Mouse (Mus musculus) cerebral cortex, adult 2 months (tissue): Measurements from ENCODE around the gene Atg2a.

Experiments used
- WGBS: fragments of 180-500 bp; shearing (Covaris S2); methylation state at CpG from one replicate; pipeline ENCODE4 v1.1.7; 2018; 5-methylcytosine and 5-hydroxymethylcytosine counted together

The Atg2a gene

GRCm38 (mm10) chr19:6276426-6277421 lies 35.3 kb downstream of the Atg2a start, which contains the start of gene Ehd1:
Ehd1 (plus strand) TSS chr19:6276725.
- under 1% methylated on average over 104 of the region's 106 CpGs for WGBS

DNA sequence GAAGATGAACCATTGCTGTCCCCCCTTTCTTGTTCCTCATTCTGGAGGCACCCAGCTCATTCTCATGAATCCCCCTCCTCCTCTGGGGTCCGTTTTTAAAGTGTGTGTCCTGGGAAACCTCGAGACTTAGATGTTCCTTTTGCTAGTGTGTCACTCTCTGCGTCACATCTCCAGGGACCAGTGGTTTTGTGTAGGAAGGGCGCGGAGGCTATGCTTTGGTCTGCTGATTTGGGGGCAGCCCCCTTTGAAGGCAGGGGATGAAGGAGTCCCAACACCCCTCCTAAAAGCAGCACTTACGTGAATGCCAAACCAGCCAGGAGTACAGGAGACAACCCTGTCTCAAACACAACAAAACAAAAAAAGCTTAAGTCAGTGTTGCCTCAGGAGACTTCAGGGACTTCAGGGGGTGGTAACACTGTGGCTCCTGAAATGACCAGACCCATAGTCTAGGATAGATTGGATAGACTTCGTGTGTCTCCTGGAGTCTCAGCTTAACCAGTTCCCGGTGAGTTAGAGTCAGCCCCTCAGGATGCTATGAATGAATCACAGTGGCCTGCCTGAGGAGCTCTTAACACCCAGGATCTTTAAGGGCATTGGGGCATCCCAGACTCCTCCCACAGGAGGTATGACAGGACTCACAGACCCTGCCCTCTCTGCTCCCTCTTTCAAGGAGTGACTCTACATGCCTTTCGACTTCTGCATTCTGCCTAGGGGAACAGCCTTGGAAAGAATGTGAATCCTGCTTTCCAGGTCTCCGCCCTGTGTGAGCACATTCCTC lies 36.4 kb downstream of the Atg2a start:
- WGBS = 9% methylated on average over 10 of the region's 10 CpGs

DNA sequence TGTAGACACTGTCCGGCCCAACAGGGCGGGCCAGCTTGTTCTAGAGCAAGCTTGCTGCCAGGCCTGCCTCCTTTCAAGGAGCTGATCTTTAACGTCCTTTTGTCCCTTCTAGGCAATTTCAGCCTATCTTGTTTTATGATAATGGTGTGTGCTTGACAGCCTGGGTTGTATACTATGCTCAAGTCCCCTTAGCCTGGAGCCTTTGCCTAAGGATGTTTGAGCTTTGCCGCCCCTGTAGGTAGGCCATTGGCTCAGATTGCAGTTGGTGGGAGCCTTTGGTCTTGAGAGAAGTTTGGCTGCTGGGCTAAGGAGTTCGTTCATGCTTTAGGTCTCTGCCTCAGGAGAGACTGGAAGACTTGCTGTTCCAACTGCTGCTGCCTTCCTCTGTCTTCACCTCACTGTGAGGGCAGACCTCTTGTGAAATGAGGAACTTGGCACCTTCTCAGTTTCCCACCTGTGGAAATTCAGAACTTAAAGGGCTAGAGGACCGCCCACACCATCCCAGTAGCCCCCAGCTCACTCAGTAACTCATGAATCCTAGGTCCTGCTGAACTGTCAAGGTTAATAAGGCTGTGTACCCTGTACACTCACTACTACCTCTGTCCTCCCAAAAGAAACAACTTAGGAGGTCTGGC lies 37.1 kb downstream of the Atg2a start:
- WGBS = 38% methylated on average over 6 of the region's 6 CpGs

DNA sequence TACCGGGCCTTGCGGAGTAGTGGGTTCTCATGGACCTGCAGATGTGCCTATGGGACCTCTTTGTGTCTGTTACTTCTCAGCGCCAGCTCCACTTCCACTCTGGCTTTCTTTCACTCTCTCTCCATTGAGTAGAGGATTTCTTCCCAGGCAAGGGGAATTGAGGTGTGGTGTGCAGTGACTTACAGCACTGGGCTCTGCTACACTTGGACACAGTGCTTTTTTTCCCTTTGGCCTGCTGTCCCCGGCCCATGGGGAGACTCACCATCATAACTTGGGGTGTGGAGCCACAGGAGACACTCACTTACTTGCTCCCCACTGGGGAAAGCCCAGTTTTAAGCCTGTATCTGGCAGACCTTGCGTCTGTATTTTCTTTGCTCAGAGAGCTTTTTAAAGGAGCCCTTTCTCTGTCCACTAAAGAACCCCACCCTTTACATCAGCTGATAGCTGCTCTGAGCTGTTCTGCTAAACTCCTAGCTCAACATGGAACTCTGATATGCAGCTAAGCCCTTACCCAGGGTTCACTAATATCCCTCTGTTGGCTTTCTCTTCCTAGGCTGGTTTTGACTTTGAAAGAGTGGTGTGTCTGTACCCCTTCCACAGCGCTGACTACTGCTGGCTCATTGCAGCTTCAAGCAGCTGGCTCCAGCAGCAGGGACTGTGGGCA lies 38.1 kb downstream of the Atg2a start:
- WGBS = 73% methylated on average over 6 of the region's 6 CpGs

DNA sequence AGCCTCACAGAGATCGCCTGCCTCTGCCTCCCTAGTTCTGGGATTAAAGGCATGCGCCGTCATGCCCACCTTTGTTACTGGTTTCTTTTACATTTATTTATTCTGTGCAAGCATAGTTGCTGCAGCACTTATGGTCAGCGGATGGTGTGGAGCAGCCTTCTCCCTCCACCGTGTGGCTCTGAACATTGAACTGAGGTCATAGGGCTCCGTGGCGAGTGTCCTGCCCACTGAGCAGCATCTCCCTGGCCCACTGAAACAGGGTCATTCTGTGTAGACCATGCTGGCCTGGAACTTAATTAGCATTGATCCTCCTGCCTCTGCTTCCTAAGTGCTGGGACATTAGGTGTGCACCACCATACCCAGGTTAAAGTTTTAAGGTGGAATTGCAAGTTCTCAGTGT lies 39.1 kb downstream of the Atg2a start:
- whole genome bisulfite sequencing = 84% methylated on average over 7 of the region's 7 CpGs

- 87% methylated on average over 14 of the region's 14 CpGs for WGBS
Measured at GRCm38 (mm10) chr19:6281122-6282020, 39.9 kb downstream of the Atg2a start.

DNA sequence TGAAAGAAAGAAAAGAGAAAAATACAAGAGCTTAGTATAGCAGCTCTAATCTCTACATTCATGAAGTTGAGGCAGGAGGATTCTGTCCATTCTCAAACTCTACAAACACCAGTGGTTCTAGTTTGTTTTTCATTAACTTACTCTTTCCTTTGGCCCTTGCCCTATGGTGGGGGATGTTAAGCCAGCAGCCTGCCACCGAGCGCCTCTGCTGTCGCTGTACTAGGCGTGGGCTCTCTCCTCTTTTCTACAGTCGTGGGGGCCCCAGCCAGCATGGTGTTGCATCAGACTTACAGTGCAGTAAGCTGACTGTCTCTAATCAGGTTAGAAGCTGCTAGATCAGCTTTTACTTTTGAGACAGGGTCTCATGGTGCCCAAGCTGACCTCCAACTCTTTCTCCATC lies 41.5 kb downstream of the Atg2a start:
- WGBS = 87% methylated on average over 5 of the region's 5 CpGs

GRCm38 (mm10) chr19:6284502-6284901 lies 43.0 kb downstream of the Atg2a start:
- 92% methylated on average over 12 of the region's 12 CpGs for WGBS

- 84% methylated on average over 8 of the region's 8 CpGs for WGBS
Measured at GRCm38 (mm10) chr19:6285226-6285625, 43.8 kb downstream of the Atg2a start.

DNA sequence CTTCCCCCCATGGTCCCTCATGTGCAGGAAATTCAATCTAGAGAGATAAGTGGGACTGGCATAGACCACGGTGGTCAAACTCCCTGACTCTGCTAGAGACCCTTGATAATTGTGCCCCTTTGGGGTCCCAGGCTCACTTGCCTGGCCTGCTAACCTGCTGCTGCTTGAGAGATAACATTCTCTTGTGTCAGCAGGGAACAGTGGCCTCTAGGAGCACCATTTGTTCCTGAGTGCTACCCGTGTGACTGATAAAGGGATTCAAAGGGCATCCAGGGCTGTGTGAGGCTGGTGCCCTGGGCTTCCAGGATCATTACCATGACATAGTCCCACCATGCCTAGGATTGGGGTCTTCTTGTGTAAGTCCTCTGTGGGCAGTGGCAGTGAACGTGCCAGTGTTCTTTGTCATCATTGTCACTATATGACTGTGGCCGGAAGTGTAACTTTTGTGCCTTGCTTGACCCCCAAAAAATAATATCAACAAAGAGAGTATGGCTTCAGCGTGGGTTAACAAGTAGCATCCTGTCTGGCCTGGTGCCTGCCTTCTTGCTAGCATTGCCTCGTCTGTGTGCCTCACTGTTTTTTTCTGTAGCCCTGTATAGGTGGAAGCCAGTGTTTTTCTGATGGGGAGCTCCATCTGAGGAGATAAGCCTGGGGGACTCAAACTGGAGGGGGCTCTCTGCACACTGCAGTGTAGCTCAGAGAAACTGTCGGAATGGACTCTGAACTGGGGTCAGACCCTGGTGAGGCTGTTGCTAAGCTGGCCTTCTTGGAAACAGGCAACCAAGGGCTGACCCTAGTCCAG lies 44.4 kb downstream of the Atg2a start:
- 66% methylated on average over 7 of the region's 7 CpGs for WGBS

DNA sequence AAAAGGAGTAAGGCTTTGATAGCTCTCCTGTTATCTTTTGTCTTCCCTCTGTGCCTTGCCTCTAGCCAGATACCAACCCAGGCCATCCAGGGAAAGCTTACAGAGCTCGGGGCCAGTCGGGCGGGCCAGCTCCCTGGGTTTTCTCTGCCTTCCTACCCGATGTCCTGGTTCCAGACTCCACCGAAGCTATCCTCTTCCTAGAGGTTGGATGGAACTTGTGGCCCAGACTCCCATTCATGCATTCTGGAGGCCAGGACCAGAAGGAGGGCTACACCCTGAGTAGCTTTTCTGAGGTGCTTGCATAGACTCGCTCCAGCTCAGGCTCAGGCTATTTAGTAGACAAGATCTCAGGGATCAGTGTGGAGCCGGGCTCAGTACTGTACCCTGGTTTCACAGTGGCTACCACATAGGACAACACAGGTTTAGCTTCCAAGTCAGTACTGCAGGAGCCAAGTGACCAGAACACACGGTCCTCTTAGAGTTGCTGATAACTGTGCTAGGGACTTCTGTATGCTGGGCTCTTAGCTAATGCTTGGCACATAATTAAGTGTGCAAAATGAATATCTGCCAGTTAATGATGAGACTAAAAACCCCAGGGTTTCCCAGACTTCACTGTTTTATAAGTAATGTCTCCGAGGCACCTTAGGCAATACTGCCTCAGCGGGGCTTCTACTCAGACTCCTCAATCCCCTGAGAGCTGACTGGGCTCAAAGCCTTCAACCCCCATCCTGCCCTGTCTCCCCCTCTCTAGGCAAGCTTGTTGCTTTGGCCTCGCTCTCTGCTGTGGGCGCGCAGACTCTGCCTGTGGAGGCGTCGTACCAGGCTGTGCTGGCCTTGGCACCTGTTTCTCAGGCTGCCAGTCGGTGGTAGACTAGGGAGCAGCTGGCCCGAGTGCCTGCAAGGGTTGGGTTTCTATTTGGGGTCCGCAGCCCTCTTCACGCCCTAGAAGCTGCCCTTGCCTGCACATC lies 45.2 kb downstream of the Atg2a start:
- 48% methylated on average over 19 of the region's 19 CpGs for WGBS

DNA sequence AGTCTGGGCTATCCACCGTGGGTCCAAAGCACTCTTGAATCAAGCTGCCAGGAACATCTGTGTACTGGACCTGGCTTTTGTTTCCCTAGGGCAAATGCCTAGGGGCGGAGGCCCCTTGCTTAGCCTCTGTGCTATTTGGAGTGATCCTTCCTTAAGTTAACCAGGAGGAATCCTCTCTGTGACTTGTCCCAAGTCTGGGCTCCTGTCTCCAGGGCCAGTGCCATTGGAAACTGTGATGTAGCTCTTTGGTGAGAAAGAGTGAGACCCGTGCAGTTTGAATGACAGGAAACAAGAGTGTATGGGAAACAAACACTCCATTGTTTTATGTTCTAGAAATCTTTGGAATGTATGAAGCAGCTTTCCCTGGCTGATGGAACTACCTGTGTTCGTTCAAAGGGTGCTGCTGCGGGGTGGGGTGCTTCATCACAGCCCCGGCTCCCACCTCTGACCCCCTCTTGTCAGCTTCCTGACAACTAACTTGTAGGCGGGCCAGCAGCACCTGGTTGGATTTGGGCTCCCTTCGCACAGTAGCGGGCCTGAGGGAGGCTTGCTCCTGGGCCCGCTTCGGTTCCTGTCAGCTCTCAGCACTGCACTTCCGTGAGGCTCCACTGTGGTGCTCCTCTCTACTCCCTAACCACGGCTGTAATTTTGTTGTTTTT lies 46.9 kb downstream of the Atg2a start:
- WGBS = 74% methylated on average over 13 of the region's 13 CpGs

- WGBS = 89% methylated on average over 14 of the region's 14 CpGs
Measured at GRCm38 (mm10) chr19:6289696-6290238, 48.3 kb downstream of the Atg2a start.

- WGBS = 91% methylated on average over 5 of the region's 6 CpGs
Measured at GRCm38 (mm10) chr19:6290720-6291116, 49.2 kb downstream of the Atg2a start.

DNA sequence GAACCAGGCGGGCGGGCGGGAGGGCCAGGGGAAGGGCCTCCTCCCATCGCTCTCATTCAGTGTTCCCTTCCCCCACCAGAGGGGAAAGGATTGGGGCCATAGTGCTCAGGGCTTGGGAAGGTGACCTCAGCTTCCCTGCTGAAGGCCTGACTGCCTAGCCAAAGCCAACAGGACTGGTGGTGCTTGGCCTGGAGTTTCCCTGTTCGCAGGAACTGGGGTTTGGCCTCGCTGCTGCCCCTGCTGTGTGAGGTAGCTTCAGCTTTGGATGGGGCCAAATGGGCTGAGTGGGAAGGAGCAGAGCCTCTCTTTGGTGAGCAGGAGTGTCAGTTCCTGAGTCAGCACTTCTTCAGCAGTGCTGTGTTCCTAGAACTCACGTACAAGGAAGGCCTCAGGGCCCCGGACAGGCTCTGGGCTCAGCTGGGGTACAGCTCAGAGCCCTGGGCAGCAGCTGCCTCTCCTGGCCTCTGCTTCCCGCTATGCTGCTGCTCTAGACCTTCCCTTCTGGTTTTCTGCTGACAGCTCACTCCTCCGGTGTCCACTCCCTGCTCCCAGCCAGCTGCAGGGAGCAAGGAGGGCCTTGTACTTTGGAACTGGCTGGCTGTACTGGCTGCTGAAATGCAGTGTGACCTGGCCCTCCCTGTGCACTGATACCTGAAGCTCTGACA lies 49.8 kb downstream of the Atg2a start:
- 74% methylated on average over 10 of the region's 10 CpGs for WGBS

- 89% methylated on average over 5 of the region's 5 CpGs for WGBS
Measured at GRCm38 (mm10) chr19:6292262-6292661, 50.8 kb downstream of the Atg2a start.

- WGBS = 93% methylated on average over 17 of the region's 17 CpGs
Measured at GRCm38 (mm10) chr19:6294301-6294700, 52.8 kb downstream of the Atg2a start.
